Mouse (Mus musculus) liver, embryonic 16.5 days (tissue): ENCODE measurements around the gene Smarca2. TPM values are rescaled to one million over a fixed set of nuclear protein-coding genes. Genes with fewer than 3 reads are reported as not detected.

Experiments used
- ATAC-seq: fragments of 200-750 bp; cut with Nextera tagmentation; 2 replicates; pipeline ENCODE4 v1.8.0; 2017; ENCODE audit warnings: low read depth, mild to moderate bottlenecking, moderate number of reproducible peaks, moderate library complexity
- H3K27ac ChIP-seq: fragments of 300-500 bp; sonication (generic); 2 replicates; pipeline ENCODE4 v1.5.1; 2014; ENCODE audit warnings: mild to moderate bottlenecking, low read length
- H3K27me3 ChIP-seq: fragments of 300-500 bp; sonication (generic); 2 replicates; pipeline ENCODE4 v1.6.1; 2014; ENCODE audit warnings: low read depth, low read length, mixed read lengths; ENCODE audit not compliant: control insufficient read depth, insufficient read depth
- H3K36me3 ChIP-seq: fragments of 300-500 bp; sonication (generic); 2 replicates; pipeline ENCODE4 v1.6.1; 2014; ENCODE audit warnings: mild to moderate bottlenecking; ENCODE audit not compliant: control insufficient read depth, insufficient read depth
- H3K4me1 ChIP-seq: fragments of 300-500 bp; sonication (generic); 2 replicates; pipeline ENCODE4 v1.6.1; 2014; ENCODE audit warnings: low read depth, low read length, mixed read lengths; ENCODE audit not compliant: control insufficient read depth
- H3K4me2 ChIP-seq: fragments of 300-500 bp; sonication (generic); 2 replicates; pipeline ENCODE4 v1.6.1; 2014; ENCODE audit warnings: low read depth, low read length, mixed read lengths
- H3K4me3 ChIP-seq: fragments of 300-500 bp; sonication (generic); 2 replicates; pipeline ENCODE4 v1.5.1; 2014; ENCODE audit warnings: low read depth, mild to moderate bottlenecking, low read length
- H3K9ac ChIP-seq: fragments of 300-500 bp; sonication (generic); 2 replicates; pipeline ENCODE4 v1.6.1; 2014; ENCODE audit warnings: low read depth, low read length
- H3K9me3 ChIP-seq: fragments of 300-500 bp; sonication (generic); replicated peaks from 2 replicates; pipeline ENCODE4 v1.6.1; 2016; ENCODE audit warnings: low read length; ENCODE audit not compliant: control insufficient read depth
- WGBS: fragments of 180-500 bp; shearing (Covaris S2); extraction: QIAGEN DNeasy Blood & Tissue Kit; methylation state at CpG from one replicate; pipeline ENCODE4 v1.1.7; 2014; ENCODE audit not compliant: insufficient replicate concordance; 5-methylcytosine and 5-hydroxymethylcytosine counted together
- polyA plus RNA-seq: library from polyadenylated mRNA; unstranded; fragments of >200 nt; fragmentation: Nextera tagmentation; extraction: Ambion mirVana; gene quantifications from 2 replicates; pipeline ENCODE4 v1.2.1, GENCODE M21; 2015

Gene Smarca2
- polyA plus RNA-seq, 1 experiment from 2014 or later: 5.4 TPM

DNA sequence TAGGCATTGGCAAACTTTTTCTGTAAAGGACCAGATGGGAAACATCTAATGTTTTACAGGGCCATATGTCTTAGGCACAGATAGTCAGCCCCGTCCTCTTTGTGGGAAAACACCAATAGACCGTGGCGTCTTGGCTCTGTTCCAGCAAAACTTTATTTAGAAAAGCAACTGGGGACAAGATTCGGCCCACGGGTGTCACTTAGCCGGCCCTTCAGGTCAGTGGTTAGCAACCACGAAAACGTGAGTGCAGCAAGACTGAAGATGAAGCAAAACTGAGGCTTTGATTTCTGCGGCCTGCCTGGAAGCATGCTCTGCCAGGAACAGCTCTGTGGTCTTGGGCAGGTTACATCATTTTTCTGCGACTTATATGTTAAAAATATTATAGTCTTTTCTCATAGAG, 36.4 kb downstream of the Smarca2 start:
- no peaks in the 10 kb centered on the region for H3K36me3 ChIP-seq
- H3K27me3 ChIP-seq: no peaks in the 10 kb centered on the region
- no peak for ATAC-seq
- WGBS: 64% methylated on average over 10 of the region's 10 CpGs
- no peak overlapping the region for H3K9ac ChIP-seq
- H3K4me1 ChIP-seq: no peaks in the 10 kb centered on the region
- H3K27ac ChIP-seq: no peak overlapping the region
- no peak overlapping the region for H3K4me3 ChIP-seq
- no peaks in the 10 kb centered on the region for H3K9me3 ChIP-seq
- no peak overlapping the region for H3K4me2 ChIP-seq

DNA sequence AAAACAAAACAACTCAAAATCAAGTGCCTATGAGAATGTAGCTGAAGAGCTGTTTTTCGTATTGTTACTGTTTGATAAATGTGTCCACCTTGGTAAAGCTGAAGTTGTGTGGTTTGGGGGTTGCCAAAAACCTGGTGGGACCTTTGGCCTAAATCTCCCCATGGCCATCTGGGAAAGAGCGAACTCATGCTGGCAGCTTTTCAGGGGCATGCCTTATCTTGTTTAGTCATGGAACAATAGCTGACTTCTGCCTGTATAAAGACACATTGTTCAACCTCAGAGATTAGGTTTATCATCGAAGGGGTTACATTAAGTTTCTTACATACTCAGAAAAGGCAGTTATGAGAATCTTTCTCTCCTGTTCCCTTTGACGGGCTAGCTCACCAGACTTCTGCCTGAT, 38.2 kb downstream of the Smarca2 start:
- Histone ChIP-seq H3K27ac (no peak overlapping the region), H3K4me3 (no peak overlapping the region), H3K36me3 (no peaks in the 10 kb centered on the region), H3K4me1 (no peaks in the 10 kb centered on the region), H3K9me3 (no peaks in the 10 kb centered on the region), H3K9ac (no peak overlapping the region), H3K27me3 (no peaks in the 10 kb centered on the region), H3K4me2 (no peak overlapping the region)
- WGBS: 23% methylated on average over 4 of the region's 4 CpGs
- ATAC-seq: no peak

DNA sequence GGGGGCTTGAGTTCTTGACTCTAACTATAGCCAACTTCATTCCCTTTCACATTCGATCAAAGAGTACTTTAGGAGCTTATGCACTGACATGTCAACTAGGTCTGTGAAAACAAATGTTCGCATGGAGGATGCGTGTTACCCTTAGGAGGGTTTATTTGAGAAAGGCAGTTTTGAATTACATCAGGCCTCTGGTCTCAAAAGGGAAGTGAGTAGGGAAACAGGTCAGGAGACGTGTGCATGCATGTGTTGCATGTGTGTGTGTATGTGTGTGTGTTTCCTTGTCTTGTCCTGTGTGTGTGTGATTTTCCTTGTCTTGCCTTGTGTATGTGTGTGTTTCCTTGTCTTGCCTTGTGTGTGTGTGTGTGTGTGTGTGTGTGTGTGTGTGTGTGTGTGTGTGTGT, 39.1 kb downstream of the Smarca2 start:
- no peaks in the 10 kb centered on the region for H3K36me3 ChIP-seq
- no peak overlapping the region for H3K4me3 ChIP-seq
- no peak overlapping the region for H3K27ac ChIP-seq
- no peak overlapping the region for H3K9ac ChIP-seq
- no peak overlapping the region for H3K4me2 ChIP-seq
- no peak for ATAC-seq
- no peaks in the 10 kb centered on the region for H3K4me1 ChIP-seq
- H3K9me3 ChIP-seq: no peaks in the 10 kb centered on the region
- no peaks in the 10 kb centered on the region for H3K27me3 ChIP-seq
- 69% methylated on average over 4 of the region's 4 CpGs for WGBS

DNA sequence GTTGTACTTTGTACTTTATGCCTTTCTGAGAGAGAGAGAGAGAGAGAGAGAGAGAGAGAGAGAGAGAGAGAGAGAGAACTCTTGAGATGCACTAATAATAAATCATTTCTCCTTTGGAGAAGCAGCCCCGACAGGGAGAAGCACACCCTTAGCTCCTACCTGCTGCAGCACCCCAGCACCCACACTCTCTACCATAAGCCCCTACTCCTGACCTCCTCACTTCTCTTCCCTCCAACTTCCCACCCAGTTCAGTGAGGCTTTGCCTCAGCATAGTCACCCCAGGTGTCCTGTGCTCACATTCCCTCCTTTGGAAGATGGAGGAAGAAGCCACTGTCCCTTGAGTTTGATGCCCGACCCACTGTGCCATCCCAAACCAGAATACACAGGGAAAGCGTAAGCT, 40.2 kb downstream of the Smarca2 start:
- no peaks in the 10 kb centered on the region for H3K9me3 ChIP-seq
- H3K4me3 ChIP-seq: no peak overlapping the region
- 81% methylated on average over 3 of the region's 3 CpGs for whole genome bisulfite sequencing
- no peak for ATAC-seq
- H3K36me3 ChIP-seq: no peaks in the 10 kb centered on the region
- H3K27ac ChIP-seq: no peak overlapping the region
- no peak overlapping the region for H3K4me2 ChIP-seq
- no peak overlapping the region for H3K9ac ChIP-seq
- H3K27me3 ChIP-seq: no peaks in the 10 kb centered on the region
- no peaks in the 10 kb centered on the region for H3K4me1 ChIP-seq

DNA sequence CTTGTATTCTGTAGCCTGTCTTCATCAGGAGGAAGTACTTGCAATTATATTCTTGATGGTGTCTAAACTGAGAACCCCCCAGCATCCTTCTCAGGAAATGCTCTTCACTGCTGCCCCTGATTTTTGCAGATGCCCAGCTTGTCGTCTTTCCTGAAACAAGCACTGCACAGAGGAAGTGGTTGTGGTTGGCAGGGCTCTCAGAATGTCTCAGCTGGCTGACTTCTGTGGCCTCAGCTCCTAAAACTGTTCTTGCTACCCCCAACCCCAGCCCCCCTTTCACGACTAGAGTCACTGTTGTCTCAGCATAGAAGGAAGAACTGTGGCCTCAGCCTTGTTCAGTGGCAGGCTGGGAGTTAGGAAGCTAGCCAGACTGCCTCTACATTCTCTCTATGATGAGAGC, 41.3 kb downstream of the Smarca2 start:
- WGBS: 10% methylated on average over 2 of the region's 2 CpGs
- Histone ChIP-seq H3K4me3 (no peak overlapping the region), H3K36me3 (no peaks in the 10 kb centered on the region), H3K4me1 (no peaks in the 10 kb centered on the region), H3K9me3 (no peaks in the 10 kb centered on the region), H3K27me3 (no peaks in the 10 kb centered on the region), H3K4me2 (no peak overlapping the region), H3K27ac (no peak overlapping the region), H3K9ac (no peak overlapping the region)
- ATAC-seq: no peak

DNA sequence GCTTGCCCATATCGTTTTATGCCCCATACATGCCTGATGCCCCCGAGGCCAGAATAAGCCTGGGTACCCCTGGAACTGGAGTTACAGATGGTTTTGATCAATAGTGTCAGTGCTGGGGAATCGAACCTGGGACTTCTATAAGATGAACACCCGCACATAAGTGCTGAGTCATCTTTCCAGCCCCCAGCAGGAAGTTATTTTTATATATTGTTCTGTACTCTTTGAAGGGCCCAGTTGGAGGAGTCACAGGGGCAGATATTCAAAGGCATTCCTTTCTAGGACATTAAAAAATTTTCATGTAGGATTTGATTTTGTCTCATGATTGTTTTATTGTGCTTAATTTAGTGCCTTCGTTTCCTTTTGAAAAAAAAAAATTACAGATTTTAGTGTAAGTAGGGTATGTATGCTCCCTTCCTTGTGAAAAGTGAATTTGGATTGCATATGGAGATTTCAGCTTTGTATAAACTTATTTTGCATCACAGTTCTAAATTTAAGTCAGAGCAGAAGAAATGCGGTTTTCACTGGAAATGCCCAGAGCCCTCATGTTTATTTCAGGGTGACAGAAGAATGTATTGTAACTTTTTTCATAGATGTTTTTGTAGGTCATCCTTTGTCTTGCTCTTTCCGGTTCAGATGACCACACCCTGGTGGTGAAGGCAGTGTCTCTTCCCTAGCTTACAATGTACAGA, 45.9 kb downstream of the Smarca2 start:
- no peak overlapping the region for H3K27ac ChIP-seq
- H3K27me3 ChIP-seq: no peaks in the 10 kb centered on the region
- 63% methylated on average over 7 of the region's 7 CpGs for WGBS
- H3K4me2 ChIP-seq: no peak overlapping the region
- no peak overlapping the region for H3K9ac ChIP-seq
- H3K9me3 ChIP-seq: no peaks in the 10 kb centered on the region
- no peaks in the 10 kb centered on the region for H3K36me3 ChIP-seq
- H3K4me3 ChIP-seq: no peak overlapping the region
- H3K4me1 ChIP-seq: no peaks in the 10 kb centered on the region
- no peak for ATAC-seq

DNA sequence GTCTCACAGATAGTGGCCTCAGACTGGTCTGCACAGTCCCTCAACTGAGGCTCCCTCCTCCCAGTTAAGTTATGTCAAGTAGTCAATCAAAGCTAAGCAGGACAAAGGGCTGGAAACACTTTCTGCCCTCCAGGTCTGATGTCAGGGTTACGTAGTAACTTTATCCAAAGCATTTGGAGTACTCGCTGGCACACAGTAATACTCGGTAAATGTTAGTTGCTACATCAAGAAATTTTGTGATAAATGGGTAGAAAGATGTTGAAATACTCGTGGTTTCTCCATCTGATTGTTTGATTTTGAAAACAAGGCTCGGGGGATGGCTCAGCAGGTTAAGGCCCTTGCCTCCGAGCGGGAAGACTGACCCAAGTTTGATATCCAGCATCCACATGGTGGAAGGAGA, 53.5 kb downstream of the Smarca2 start:
- WGBS: 61% methylated on average over 7 of the region's 7 CpGs

DNA sequence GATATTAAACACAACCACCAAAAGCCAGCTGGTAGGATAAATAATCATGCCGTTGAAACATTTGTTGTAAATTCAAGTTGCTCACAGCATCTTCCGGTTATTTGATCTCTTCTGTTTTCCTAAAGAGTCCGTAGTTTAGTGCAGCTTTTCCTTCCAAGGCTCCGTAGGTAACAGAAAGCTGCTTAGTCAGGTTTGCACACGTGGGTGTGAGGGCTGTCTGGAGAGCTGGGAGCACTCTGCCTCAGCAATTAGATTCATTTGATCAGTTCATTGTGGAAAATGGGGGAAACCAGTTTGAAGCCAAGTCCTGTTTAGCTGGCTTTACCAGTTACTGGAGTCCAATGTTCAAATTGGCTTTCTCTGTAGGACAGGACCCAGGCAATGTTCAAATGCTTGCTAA, 55.1 kb downstream of the Smarca2 start:
- Histone ChIP-seq H3K27ac (no peak overlapping the region), H3K4me3 (no peak overlapping the region), H3K9ac (no peak overlapping the region), H3K27me3 (no peaks in the 10 kb centered on the region), H3K4me1 (no peaks in the 10 kb centered on the region), H3K9me3 (no peaks in the 10 kb centered on the region), H3K36me3 (no peaks in the 10 kb centered on the region), H3K4me2 (no peak overlapping the region)
- WGBS: 83% methylated on average over 5 of the region's 5 CpGs
- ATAC-seq: no peak

More for the DNA sequence above, 53.5 kb downstream of the Smarca2 start:
- no peak overlapping the region for H3K9ac ChIP-seq
- H3K9me3 ChIP-seq: no peaks in the 10 kb centered on the region
- H3K36me3 ChIP-seq: no peaks in the 10 kb centered on the region
- ATAC-seq: no peak
- H3K4me1 ChIP-seq: no peaks in the 10 kb centered on the region
- H3K27me3 ChIP-seq: no peaks in the 10 kb centered on the region
- no peak overlapping the region for H3K4me2 ChIP-seq
- no peak overlapping the region for H3K27ac ChIP-seq
- H3K4me3 ChIP-seq: no peak overlapping the region

DNA sequence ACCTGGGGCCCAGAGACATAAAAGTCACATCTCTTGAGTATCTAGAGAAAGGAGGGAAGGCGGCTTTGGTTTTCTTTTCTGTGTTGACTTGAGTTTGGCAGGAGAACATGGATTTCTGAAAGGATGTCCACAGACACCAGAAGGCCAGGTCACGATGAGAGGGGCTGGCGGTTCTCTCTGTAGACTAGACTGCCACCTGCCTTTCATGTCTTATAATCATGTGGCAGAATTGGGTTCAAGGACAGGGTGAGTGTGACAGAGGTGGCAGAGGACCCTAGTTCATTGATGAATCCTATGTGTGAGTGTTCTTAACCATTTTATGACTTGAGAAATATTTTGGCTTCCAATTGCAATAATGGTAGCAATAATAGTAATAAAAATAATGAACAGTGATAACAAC, 56.3 kb downstream of the Smarca2 start:
- H3K27ac ChIP-seq: no peak overlapping the region
- no peaks in the 10 kb centered on the region for H3K4me1 ChIP-seq
- no peaks in the 10 kb centered on the region for H3K9me3 ChIP-seq
- no peak for ATAC-seq
- no peak overlapping the region for H3K9ac ChIP-seq
- H3K4me3 ChIP-seq: no peak overlapping the region
- WGBS: 70% methylated on average over 3 of the region's 3 CpGs
- no peaks in the 10 kb centered on the region for H3K27me3 ChIP-seq
- H3K4me2 ChIP-seq: no peak overlapping the region
- no peaks in the 10 kb centered on the region for H3K36me3 ChIP-seq
